Mouse (Mus musculus): ENCODE results near the gene Tex48. TPM values are rescaled to one million over a fixed set of nuclear protein-coding genes. Genes with fewer than 3 reads are reported as not detected.

Tex48 gene
- total and polyA plus RNA-seq, 3 experiments: not detected

- H3K79me2 ChIP-seq (ENCODE audit: control insufficient read depth, insufficient read depth, low read length, poor library complexity): no peaks in the 10 kb centered on the region
- H3K4me1 ChIP-seq (ENCODE audit: control insufficient read depth in 1 of 2, insufficient read depth in 2 of 2, low read length in 2 of 2): no peaks in the 10 kb centered on the region
- H3K4me3 ChIP-seq (ENCODE audit: control insufficient read depth in 1 of 2, insufficient read depth in 1 of 2, low read depth in 2 of 2, low read length in 2 of 2): no peak overlapping the region
- TF ChIP-seq MAX (IDR thresholded peaks at IDR 0.05; ENCODE audit: low read length) (no peak), RCOR1 (IDR thresholded peaks at IDR 0.05; ENCODE audit: low read depth, low read length) (no peak), ELF1 (IDR thresholded peaks at IDR 0.05; ENCODE audit: low read depth, low read length) (no peak), ZNF384 (IDR thresholded peaks at IDR 0.05; ENCODE audit: low read depth, low read length) (no peak), EP300 (IDR thresholded peaks at IDR 0.05; ENCODE audit: low read depth in 1 of 2, low read length in 2 of 2) (no peak), ZKSCAN1 (IDR thresholded peaks at IDR 0.05; ENCODE audit: low read depth, low read length) (no peak), NRF1 (IDR thresholded peaks at IDR 0.05; ENCODE audit: insufficient read depth, low read depth, low read length, poor library complexity, severe bottlenecking) (no peak), BHLHE40 (IDR thresholded peaks at IDR 0.05; ENCODE audit: borderline replicate concordance, low read depth, low read length) (no peak), RAD21 (IDR thresholded peaks at IDR 0.05; ENCODE audit: low read depth, low read length) (no peak), POLR2AphosphoS5 (IDR thresholded peaks at IDR 0.05; ENCODE audit: borderline replicate concordance, low read depth, low read length) (no peak), MEF2A (IDR thresholded peaks at IDR 0.05; ENCODE audit: extremely low read depth, insufficient replicate concordance, low read depth, low read length, poor library complexity, severe bottlenecking) (no peak), HCFC1 (IDR thresholded peaks at IDR 0.05; ENCODE audit: low read depth, low read length) (no peak)
- no peaks in the 10 kb centered on the region for H3K27me3 ChIP-seq (ENCODE audit: control insufficient read depth in 1 of 2, insufficient read depth in 2 of 2, low read length in 2 of 2)
- no peak overlapping the region for H3K9ac ChIP-seq (ENCODE audit: control insufficient read depth, low read depth, low read length, poor library complexity, severe bottlenecking)
- DNase-seq (ENCODE audit: low read depth, low spot score): no peak
- H3K36me3 ChIP-seq (ENCODE audit: control insufficient read depth in 1 of 2, insufficient read depth in 2 of 2, low read length in 2 of 2): no peaks in the 10 kb centered on the region
- no peaks in the 10 kb centered on the region for H3K9me3 ChIP-seq (replicated peaks; ENCODE audit: insufficient read depth, low read length)
- no peak overlapping the region for H3K27ac ChIP-seq (ENCODE audit: control insufficient read depth, low read depth, low read length)
Observed at GRCm38 (mm10) chr4:63569322-63569721, 52.9 kb downstream of the Tex48 start.

- H3K27me3 ChIP-seq (ENCODE audit: control insufficient read depth in 1 of 2, insufficient read depth in 2 of 2, low read length in 2 of 2): no peaks in the 10 kb centered on the region
- no peaks in the 10 kb centered on the region for H3K9me3 ChIP-seq (replicated peaks; ENCODE audit: insufficient read depth, low read length)
- H3K36me3 ChIP-seq (ENCODE audit: control insufficient read depth in 1 of 2, insufficient read depth in 2 of 2, low read length in 2 of 2): no peaks in the 10 kb centered on the region
Observed at GRCm38 (mm10) chr4:63567712-63568390, 54.4 kb downstream of the Tex48 start.

More at GRCm38 (mm10) chr4:63567712-63568390, 54.4 kb downstream of the Tex48 start:
- TF ChIP-seq KAT2A (conservative IDR thresholded peaks at IDR 0.05; ENCODE audit: low read depth, low read length): no peak
- TF ChIP-seq RAD21 (IDR thresholded peaks at IDR 0.05; ENCODE audit: low read depth, low read length): no peak
- TF ChIP-seq TCF12 (IDR thresholded peaks at IDR 0.05; ENCODE audit: low read depth, low read length): no peak
- no peak for TF ChIP-seq EP300 (IDR thresholded peaks at IDR 0.05; ENCODE audit: low read depth in 1 of 2, low read length in 2 of 2)
- TF ChIP-seq MEF2A (IDR thresholded peaks at IDR 0.05; ENCODE audit: extremely low read depth, insufficient replicate concordance, low read depth, low read length, poor library complexity, severe bottlenecking): no peak
- TF ChIP-seq USF1 (IDR thresholded peaks at IDR 0.05; ENCODE audit: low read depth, low read length): no peak
- TF ChIP-seq NELFE (IDR thresholded peaks at IDR 0.05; ENCODE audit: low read depth, low read length): no peak
- TF ChIP-seq JUND (IDR thresholded peaks at IDR 0.05; ENCODE audit: low read depth, low read length): no peak
- no peak for TF ChIP-seq E2F4 (IDR thresholded peaks at IDR 0.05; ENCODE audit: borderline replicate concordance, low read depth, low read length)
- Histone ChIP-seq H3K4me3 (ENCODE audit: control insufficient read depth in 1 of 2, insufficient read depth in 1 of 2, low read depth in 2 of 2, low read length in 2 of 2) (no peak overlapping the region), H3K79me2 (ENCODE audit: control insufficient read depth, insufficient read depth, low read length, poor library complexity) (no peaks in the 10 kb centered on the region), H3K4me1 (ENCODE audit: control insufficient read depth in 1 of 2, insufficient read depth in 2 of 2, low read length in 2 of 2) (no peaks in the 10 kb centered on the region), H3K9ac (ENCODE audit: control insufficient read depth, low read depth, low read length, poor library complexity, severe bottlenecking) (no peak overlapping the region), H3K27ac (ENCODE audit: control insufficient read depth, low read depth, low read length) (no peak overlapping the region)
- DNase-seq (ENCODE audit: low read depth, low spot score): no peak

Measured in MEL (cell line).